Mouse (Mus musculus): ENCODE results near the gene Flvcr2. TPM values are rescaled to one million over a fixed set of nuclear protein-coding genes. Genes with fewer than 3 reads are reported as not detected.
A peak's percentile ranks its signal among the peaks of the same experiment; 100 is the strongest.
"Not testable (repeated sequence)": the region's sequence is repeated elsewhere in the genome, so short reads cannot be mapped to it uniquely, and the experiment has no call there.

Gene Flvcr2
- 0.40 and 0.60 TPM in 2 replicates for polyA plus RNA-seq (2012; rRNA removed)

- WGBS = 3% methylated on average over 49 of the region's 51 CpGs
- Histone ChIP-seq H3K27me3 (ENCODE audit: control insufficient read depth, insufficient read depth, low read length) (peaks cover 4% of the 10 kb centered on the region), H3K36me3 (ENCODE audit: control insufficient read depth, insufficient read depth, low read length) (no peaks in the 10 kb centered on the region), H3K4me3 (ENCODE audit: extremely low read depth, insufficient read depth, insufficient read length) (peak within 1 kb of the TSS; percentile 40; the same call in 1 of the 2 replicates), H3K4me1 (ENCODE audit: control insufficient read depth, insufficient read depth, insufficient read length) (no peaks in the 10 kb centered on the region; the same call in 1 of the 2 replicates), H3K27ac (ENCODE audit: insufficient read depth, low read length) (no peak within 1 kb of the TSS)
- TF ChIP-seq POLR2A (IDR thresholded peaks at IDR 0.05; ENCODE audit: low read depth, low read length) (no peak), CTCF (IDR thresholded peaks at IDR 0.05; ENCODE audit: extremely low read depth, insufficient read depth, insufficient read length, insufficient replicate concordance) (peak; percentile 21; the same call in 1 of the 2 replicates)
- peak in 1 of 2 experiments; percentile 34 for DNase-seq (ENCODE audit: low read depth in 1 of 2, low spot score in 2 of 2)
Measured at GRCm38 (mm10) chr12:85745827-85746695, at the start of gene Flvcr2. Gene Flvcr2 (plus strand): TSS chr12:85746539.

DNA sequence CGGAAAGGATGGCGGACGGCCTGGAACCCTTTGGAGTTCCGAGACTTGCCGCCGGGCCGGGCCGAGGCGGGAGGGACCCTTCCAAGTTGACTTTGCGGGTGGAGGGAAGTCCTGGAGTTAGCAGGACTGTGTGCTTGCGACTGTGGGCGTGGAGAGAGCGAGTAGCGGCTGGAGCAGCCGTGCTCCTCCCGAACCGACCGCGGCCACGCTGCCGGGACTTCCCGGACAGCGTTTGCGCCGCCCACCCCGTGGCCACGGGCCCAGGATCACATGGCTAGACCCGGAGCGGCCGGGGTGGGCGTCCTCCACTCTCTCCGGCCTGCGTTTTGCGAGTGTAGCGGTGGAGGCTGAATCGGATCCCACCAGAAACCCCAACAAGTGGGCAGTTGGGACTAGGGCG lies 48.2 kb upstream of the Flvcr2 start:
- H3K27me3 ChIP-seq (ENCODE audit: control insufficient read depth, insufficient read depth, low read length); H3K4me1 ChIP-seq (ENCODE audit: control insufficient read depth, insufficient read depth, insufficient read length); H3K27ac ChIP-seq (ENCODE audit: insufficient read depth, low read length); DNase-seq (ENCODE audit: low read depth in 1 of 2, low spot score in 2 of 2); H3K36me3 ChIP-seq (ENCODE audit: control insufficient read depth, insufficient read depth, low read length); H3K4me3 ChIP-seq (ENCODE audit: extremely low read depth, insufficient read depth, insufficient read length): not testable (repeated sequence)
- 31% methylated on average over 16 of the region's 37 CpGs for WGBS

- 91% methylated on average over 6 of the region's 6 CpGs for WGBS
- no peak for DNase-seq (ENCODE audit: low read depth in 1 of 2, low spot score in 2 of 2)
- H3K36me3 ChIP-seq (ENCODE audit: control insufficient read depth, insufficient read depth, low read length) = no peaks in the 10 kb centered on the region; the same call in 1 of the 2 replicates
Measured at GRCm38 (mm10) chr12:85700191-85700841, 46.0 kb upstream of the Flvcr2 start.

GRCm38 (mm10) chr12:85700842-85701223 lies 45.5 kb upstream of the Flvcr2 start:
- DNase-seq (ENCODE audit: low read depth in 1 of 2, low spot score in 2 of 2) = no peak
- Histone ChIP-seq H3K4me1 (ENCODE audit: control insufficient read depth, insufficient read depth, insufficient read length) (peaks cover 19% of the 10 kb centered on the region), H3K4me3 (ENCODE audit: extremely low read depth, insufficient read depth, insufficient read length) (no peak overlapping the region), H3K27ac (ENCODE audit: insufficient read depth, low read length) (no peak overlapping the region), H3K36me3 (ENCODE audit: control insufficient read depth, insufficient read depth, low read length) (no peaks in the 10 kb centered on the region; the same call in 1 of the 2 replicates), H3K27me3 (ENCODE audit: control insufficient read depth, insufficient read depth, low read length) (no peaks in the 10 kb centered on the region)
- 92% methylated on average over 7 of the region's 7 CpGs for WGBS
- TF ChIP-seq POLR2A (IDR thresholded peaks at IDR 0.05; ENCODE audit: low read depth, low read length) = no peak
- no peak for TF ChIP-seq CTCF (IDR thresholded peaks at IDR 0.05; ENCODE audit: extremely low read depth, insufficient read depth, insufficient read length, insufficient replicate concordance)

More at GRCm38 (mm10) chr12:85700191-85700841, 46.0 kb upstream of the Flvcr2 start:
- Histone ChIP-seq H3K4me3 (ENCODE audit: extremely low read depth, insufficient read depth, insufficient read length) (no peak overlapping the region), H3K4me1 (ENCODE audit: control insufficient read depth, insufficient read depth, insufficient read length) (peaks cover 18% of the 10 kb centered on the region), H3K27me3 (ENCODE audit: control insufficient read depth, insufficient read depth, low read length) (no peaks in the 10 kb centered on the region), H3K27ac (ENCODE audit: insufficient read depth, low read length) (no peak overlapping the region)
- no peak for TF ChIP-seq CTCF (IDR thresholded peaks at IDR 0.05; ENCODE audit: extremely low read depth, insufficient read depth, insufficient read length, insufficient replicate concordance)
- TF ChIP-seq POLR2A (IDR thresholded peaks at IDR 0.05; ENCODE audit: low read depth, low read length) = no peak

DNA sequence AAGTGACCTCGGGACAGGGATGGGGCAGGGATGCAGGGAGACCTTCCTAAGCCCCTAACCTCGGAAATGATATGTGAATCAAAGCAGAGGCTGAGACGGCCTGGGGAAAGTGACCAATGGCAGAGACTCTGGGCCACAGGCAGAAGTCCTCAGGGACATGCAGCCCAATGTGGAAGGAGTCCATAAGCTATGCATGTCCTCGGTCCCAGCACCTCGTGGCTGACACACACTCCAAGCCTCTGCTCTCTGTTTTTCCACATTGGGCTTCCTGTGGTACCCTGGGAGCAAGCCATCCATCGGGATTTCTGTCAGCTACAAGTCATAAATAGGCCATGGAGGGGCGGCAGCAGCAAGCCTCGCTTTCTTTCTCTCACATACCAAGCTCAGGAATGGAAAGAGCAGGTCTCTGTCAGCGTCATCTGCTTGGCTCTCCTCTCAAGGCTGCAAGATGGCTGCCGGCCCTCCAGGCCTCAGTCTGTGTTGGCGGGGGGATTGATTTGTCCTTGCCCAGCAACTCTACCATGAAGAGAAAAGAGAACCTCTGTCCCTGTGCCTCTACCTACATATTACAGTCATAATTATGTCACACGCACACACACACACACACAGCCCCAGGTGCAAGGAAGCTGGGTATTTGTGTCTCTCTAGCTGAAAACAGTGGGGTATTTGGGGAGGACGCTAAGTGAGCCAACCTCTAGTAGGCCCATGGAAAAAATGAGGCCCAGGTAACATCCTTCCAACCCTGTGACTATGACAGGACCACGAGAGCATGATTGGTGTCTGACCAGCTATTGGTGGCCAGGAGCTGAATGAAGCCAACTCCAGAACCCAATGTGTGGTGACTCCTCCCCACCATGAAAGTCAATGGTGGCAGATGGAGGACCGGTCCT lies 43.9 kb upstream of the Flvcr2 start:
- WGBS = 83% methylated on average over 15 of the region's 15 CpGs
- TF ChIP-seq POLR2A (IDR thresholded peaks at IDR 0.05; ENCODE audit: low read depth, low read length) (no peak), CTCF (IDR thresholded peaks at IDR 0.05; ENCODE audit: extremely low read depth, insufficient read depth, insufficient read length, insufficient replicate concordance) (no peak)
- no peak for DNase-seq (ENCODE audit: low read depth in 1 of 2, low spot score in 2 of 2)
- Histone ChIP-seq H3K36me3 (ENCODE audit: control insufficient read depth, insufficient read depth, low read length) (no peaks in the 10 kb centered on the region; the same call in 1 of the 2 replicates), H3K27ac (ENCODE audit: insufficient read depth, low read length) (no peak overlapping the region), H3K4me3 (ENCODE audit: extremely low read depth, insufficient read depth, insufficient read length) (no peak overlapping the region), H3K27me3 (ENCODE audit: control insufficient read depth, insufficient read depth, low read length) (no peaks in the 10 kb centered on the region), H3K4me1 (ENCODE audit: control insufficient read depth, insufficient read depth, insufficient read length) (peaks cover 21% of the 10 kb centered on the region)

DNA sequence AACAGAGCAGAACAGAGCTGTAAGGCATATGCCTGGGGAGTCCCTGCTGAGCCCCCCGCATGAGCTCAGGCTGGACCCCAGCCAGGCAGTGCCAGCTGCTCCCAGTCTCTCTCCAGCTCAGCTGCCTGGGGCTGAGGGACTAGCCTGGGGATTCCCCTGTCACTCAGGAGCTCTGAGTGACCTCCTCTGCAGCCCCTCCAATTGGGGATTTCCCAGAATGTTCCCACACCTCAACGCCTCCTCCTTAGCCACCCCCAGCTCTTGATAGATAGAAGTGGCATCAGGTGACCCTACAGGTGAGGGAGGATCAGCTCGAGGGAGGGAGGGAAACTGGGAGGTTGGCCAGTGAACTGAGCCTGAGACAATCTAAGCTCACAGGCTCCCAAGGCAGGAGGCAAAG lies 42.8 kb upstream of the Flvcr2 start:
- 48% methylated on average over 3 of the region's 3 CpGs for WGBS
- no peak for TF ChIP-seq CTCF (IDR thresholded peaks at IDR 0.05; ENCODE audit: extremely low read depth, insufficient read depth, insufficient read length, insufficient replicate concordance)
- no peak for TF ChIP-seq POLR2A (IDR thresholded peaks at IDR 0.05; ENCODE audit: low read depth, low read length)
- H3K4me3 ChIP-seq (ENCODE audit: extremely low read depth, insufficient read depth, insufficient read length) = no peak overlapping the region
- peaks cover 21% of the 10 kb centered on the region for H3K4me1 ChIP-seq (ENCODE audit: control insufficient read depth, insufficient read depth, insufficient read length)
- H3K27ac ChIP-seq (ENCODE audit: insufficient read depth, low read length) = no peak overlapping the region
- DNase-seq (ENCODE audit: low read depth in 1 of 2, low spot score in 2 of 2) = no peak
- no peaks in the 10 kb centered on the region for H3K27me3 ChIP-seq (ENCODE audit: control insufficient read depth, insufficient read depth, low read length)
- peaks cover 1% of the 10 kb centered on the region for H3K36me3 ChIP-seq (ENCODE audit: control insufficient read depth, insufficient read depth, low read length)

Measured in spleen, adult 2 months (tissue).